32 mouse cellular contexts compared by ENCODE assay signal in genomic region chr8:104227048-104227447, GRCm38 (mm10). TPM values are rescaled to one million over a fixed set of nuclear protein-coding genes. Genes with fewer than 3 reads are reported as not detected.
"Had no signal": no experiment of that assay in that cellular context is flagged by ENCODE, and none has a peak within 500 bp of the region (broad histone marks: within the 10 kb centered on the region; RNA-seq: fewer than 3 reads in every experiment).

No protein-coding gene starts in this region.

- H3K4me1 ChIP-seq: limb, embryonic 10.5 days; limb, embryonic 12.5 days; limb, embryonic 13.5 days; limb, embryonic 15.5 days; lung, embryonic 15.5 days; midbrain, embryonic 12.5 days; midbrain, embryonic 13.5 days; midbrain, embryonic 15.5 days had no signal

- H3K4me2 ChIP-seq: limb, embryonic 12.5 days; limb, embryonic 13.5 days; limb, embryonic 15.5 days; liver, embryonic 11.5 days; liver, embryonic 12.5 days; liver, embryonic 13.5 days; liver, embryonic 15.5 days; lung, embryonic 14.5 days; lung, embryonic 15.5 days; midbrain, embryonic 11.5 days; midbrain, embryonic 12.5 days; midbrain, embryonic 13.5 days; midbrain, embryonic 15.5 days had no signal

- DNase-seq: left cerebral cortex, postnatal 4 days; liver; liver, embryonic 13.5 days; liver, postnatal 0 days; lung, adult 18-20 months; lung, adult 2 months; lung, embryonic 14.5 days; lung, postnatal 10 days; lung, postnatal 14 days; lung, postnatal 36 days; lung, postnatal 4 days; midbrain, embryonic 14.5 days had no signal

- H3K4me3 ChIP-seq: limb, embryonic 10.5 days; limb, embryonic 12.5 days; limb, embryonic 13.5 days; limb, embryonic 15.5 days; liver, embryonic 12.5 days; liver, embryonic 13.5 days; liver, embryonic 15.5 days; lung, embryonic 15.5 days; megakaryocyte, embryonic 14.5 days; midbrain, embryonic 10.5 days; midbrain, embryonic 12.5 days; midbrain, embryonic 13.5 days; midbrain, embryonic 15.5 days; myocyte had no signal

- H3K9ac ChIP-seq: limb, embryonic 12.5 days; limb, embryonic 13.5 days; limb, embryonic 15.5 days; liver, embryonic 12.5 days; liver, embryonic 13.5 days; liver, embryonic 14.5 days; liver, embryonic 15.5 days; liver, postnatal 0 days; lung, embryonic 14.5 days; lung, embryonic 15.5 days; midbrain, embryonic 12.5 days; midbrain, embryonic 13.5 days; midbrain, embryonic 15.5 days had no signal

- H3K27me3 ChIP-seq: limb, embryonic 12.5 days; limb, embryonic 13.5 days; limb, embryonic 15.5 days; liver, embryonic 12.5 days; liver, embryonic 13.5 days; liver, embryonic 15.5 days; lung, embryonic 15.5 days; midbrain, embryonic 12.5 days; midbrain, embryonic 13.5 days; midbrain, embryonic 15.5 days had no signal

- ATAC-seq: liver, embryonic 12.5 days; liver, postnatal 0 days; lung, postnatal 0 days; midbrain, embryonic 13.5 days; midbrain, embryonic 15.5 days; midbrain, embryonic 16.5 days had no signal

- H3K9me3 ChIP-seq: limb, embryonic 10.5 days; limb, embryonic 15.5 days; liver, embryonic 12.5 days; liver, embryonic 13.5 days; liver, embryonic 15.5 days; lung, embryonic 15.5 days; midbrain, embryonic 15.5 days had no signal

- H3K27ac ChIP-seq: limb, embryonic 10.5 days; limb, embryonic 12.5 days; limb, embryonic 13.5 days; limb, embryonic 15.5 days; liver, embryonic 12.5 days; liver, embryonic 13.5 days; liver, embryonic 14.5 days; liver, embryonic 15.5 days; lung, embryonic 15.5 days; macrophage; midbrain, embryonic 10.5 days; midbrain, embryonic 12.5 days; midbrain, embryonic 13.5 days; midbrain, embryonic 15.5 days had no signal

RNA-seq across cellular contexts. Expression of gene Bean1, which starts 56.8 kb away (rescaled TPM):
- polyA plus RNA-seq: liver, adult 2 months; liver, embryonic 13.5 days; liver, postnatal 0 days; macrophage had no signal
